Mouse (Mus musculus) midbrain, postnatal 0 days (tissue): ENCODE results near the gene F2r. TPM values are rescaled to one million over a fixed set of nuclear protein-coding genes. Genes with fewer than 3 reads are reported as not detected.

Source experiments
- ATAC-seq: fragments of 200-750 bp; cut with Nextera tagmentation; 2 replicates; pipeline ENCODE4 v1.8.0; 2017; ENCODE audit warnings: moderate number of reproducible peaks, mild to moderate bottlenecking, moderate TSS enrichment, moderate library complexity; ENCODE audit not compliant: low FRiP score
- DNase-seq: peaks from one replicate; pipeline ENCODE4 v3.0.0-alpha.2; 2015; ENCODE audit warnings: low spot score
- H3K27ac ChIP-seq: fragments of 300-500 bp; sonication (generic); 2 replicates; pipeline ENCODE4 v1.5.1; 2014; ENCODE audit warnings: low read depth, mild to moderate bottlenecking, low read length, mixed read lengths
- H3K27me3 ChIP-seq: fragments of 300-500 bp; sonication (generic); 2 replicates; pipeline ENCODE4 v1.6.1; 2014; ENCODE audit warnings: low read length, control low read depth, mixed read lengths; ENCODE audit not compliant: insufficient read depth
- H3K36me3 ChIP-seq: fragments of 300-500 bp; sonication (generic); 2 replicates; pipeline ENCODE4 v1.6.1; 2014; ENCODE audit warnings: low read length, control low read depth, mixed read lengths; ENCODE audit not compliant: insufficient read depth
- H3K4me1 ChIP-seq: fragments of 300-500 bp; sonication (generic); 2 replicates; pipeline ENCODE4 v1.6.1; 2014; ENCODE audit warnings: mild to moderate bottlenecking, control low read depth, antibody characterized with exemption, low read length, mixed read lengths; ENCODE audit not compliant: insufficient read depth
- H3K4me2 ChIP-seq: fragments of 300-500 bp; sonication (generic); 2 replicates; pipeline ENCODE4 v1.6.1; 2014; ENCODE audit warnings: low read depth, mild to moderate bottlenecking, low read length, mixed read lengths; ENCODE audit not compliant: poor library complexity, severe bottlenecking
- H3K4me3 ChIP-seq: fragments of 300-500 bp; sonication (generic); 2 replicates; pipeline ENCODE4 v1.5.1; 2014; ENCODE audit warnings: low read depth, mild to moderate bottlenecking, low read length, moderate library complexity
- H3K9ac ChIP-seq: fragments of 300-500 bp; sonication (generic); replicated peaks from 2 replicates; pipeline ENCODE4 v1.6.1; 2014; ENCODE audit warnings: mild to moderate bottlenecking, low read length, moderate library complexity, mixed read lengths; ENCODE audit not compliant: poor library complexity, severe bottlenecking
- H3K9me3 ChIP-seq: fragments of 300-500 bp; sonication (generic); 2 replicates; pipeline ENCODE4 v1.6.1; 2016; ENCODE audit warnings: low read length, control low read depth
- CTCF ChIP-seq: IDR thresholded peaks from 2 replicates; pipeline ENCODE4 v1.5.1; 2016; ENCODE audit warnings: antibody characterized with exemption, mild to moderate bottlenecking
- WGBS: fragments of 180-500 bp; shearing (Covaris S2); extraction: QIAGEN DNeasy Blood & Tissue Kit; methylation state at CpG from one replicate; pipeline ENCODE4 v1.1.7; 2014; 5-methylcytosine and 5-hydroxymethylcytosine counted together
- polyA plus RNA-seq: library from polyadenylated mRNA; unstranded; fragments of >200 nt; fragmentation: Nextera tagmentation; extraction: Ambion mirVana; gene quantifications from 2 replicates; pipeline ENCODE4 v1.2.1, GENCODE M21; 2015
- total RNA-seq: library from RNA; depleted of rRNA; stranded (reverse); fragments of >200 nt; gene quantifications from 2 replicates; pipeline ENCODE4 v1.2.3, GENCODE M21; 2014

F2r gene
- total and polyA plus RNA-seq, 2 experiments from 2014 or later: 28.8 to 48.3 TPM

DNA sequence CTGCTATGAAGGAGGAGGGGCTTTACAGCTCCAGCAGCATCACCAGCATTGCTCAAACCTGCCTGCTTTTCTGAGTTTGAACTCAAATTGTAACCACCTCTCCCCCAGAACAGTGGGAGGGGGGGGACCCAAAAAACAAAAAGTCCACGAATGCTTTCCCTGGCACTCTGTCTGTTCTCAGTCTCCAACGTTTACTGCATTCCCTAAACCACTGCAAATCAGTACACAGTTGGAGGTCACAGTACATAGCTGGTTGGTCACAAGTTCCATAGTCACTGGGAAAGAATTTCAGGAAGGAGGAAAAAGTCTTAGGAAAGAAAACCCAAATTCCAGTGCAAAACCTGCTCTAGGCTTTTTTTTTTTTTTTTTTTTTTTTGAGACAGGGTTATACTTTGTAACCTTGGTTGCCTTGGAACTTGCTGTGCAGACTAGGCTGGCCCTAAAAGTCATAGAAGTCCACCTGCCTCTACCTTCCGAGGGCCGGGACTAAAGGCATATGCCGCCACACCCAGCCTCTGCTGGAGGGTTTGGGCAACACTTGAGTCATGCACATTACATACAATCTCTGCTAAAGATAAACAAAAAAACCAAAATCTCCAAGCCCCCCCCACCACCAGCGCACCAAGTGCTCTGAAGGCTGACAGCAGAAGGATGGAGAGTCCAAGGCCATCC, 9.7 kb downstream of the F2r start:
- Histone ChIP-seq H3K36me3 (peaks cover 12% of the 10 kb centered on the region), H3K4me3 (no peak overlapping the region), H3K27ac (no peak overlapping the region), H3K9me3 (0 out of 2 replicates have a peak, but pooled peaks cover 3% of the 10 kb centered on the region), H3K4me1 (no peaks in the 10 kb centered on the region), H3K27me3 (no peaks in the 10 kb centered on the region), H3K4me2 (no peak overlapping the region), H3K9ac (no peak overlapping the region)
- TF ChIP-seq CTCF: no peak
- ATAC-seq (no peak), DNase-seq (no peak)
- WGBS: 94% methylated on average over 6 of the region's 6 CpGs

DNA sequence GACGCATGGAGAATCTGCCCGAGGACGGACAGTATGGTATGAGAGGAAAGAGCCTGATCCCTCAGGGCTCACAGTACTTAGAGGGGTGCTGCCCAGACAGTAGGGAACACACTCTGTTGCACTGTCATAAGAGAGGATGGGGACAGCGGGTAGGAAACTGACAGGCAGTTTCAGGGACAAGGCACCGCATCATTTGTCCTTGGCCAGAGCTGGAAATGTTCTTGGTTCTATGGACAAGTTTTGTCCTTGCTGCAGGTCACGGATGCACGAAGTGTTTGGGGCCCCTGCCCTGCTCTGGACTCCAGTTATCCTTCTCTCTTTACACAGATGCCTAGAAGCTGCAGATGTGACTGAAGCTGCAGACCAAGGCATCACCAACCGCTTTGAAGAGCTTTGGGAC, 11.3 kb downstream of the F2r start:
- Histone ChIP-seq H3K4me1 (no peaks in the 10 kb centered on the region), H3K9me3 (0 out of 2 replicates have a peak, but pooled peaks cover 3% of the 10 kb centered on the region), H3K9ac (no peak overlapping the region), H3K4me2 (no peak overlapping the region), H3K27ac (no peak overlapping the region), H3K4me3 (no peak overlapping the region), H3K36me3 (peaks cover 19% of the 10 kb centered on the region), H3K27me3 (no peaks in the 10 kb centered on the region)
- no peak for DNase-seq
- no peak for ATAC-seq
- no peak for TF ChIP-seq CTCF
- WGBS: 98% methylated on average over 8 of the region's 8 CpGs

DNA sequence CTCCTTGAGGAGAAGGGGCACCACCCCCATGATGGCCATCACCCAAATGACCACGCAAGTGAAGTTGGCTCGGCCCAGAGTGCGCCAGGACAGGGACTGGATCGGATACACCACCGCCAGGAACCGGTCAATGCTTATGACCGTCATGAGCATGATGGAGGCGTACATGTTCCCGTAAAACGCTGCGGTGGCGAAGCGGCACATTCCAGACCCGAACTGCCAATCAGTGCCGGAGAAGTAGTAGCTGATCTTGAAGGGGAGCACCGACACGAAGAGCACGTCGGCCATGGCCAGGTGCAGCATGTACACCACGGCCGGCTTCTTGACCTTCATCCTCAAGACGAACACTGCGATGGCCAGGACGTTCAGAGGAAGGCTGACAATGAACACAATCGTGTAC, 14.0 kb downstream of the F2r start:
- TF ChIP-seq CTCF: no peak
- Histone ChIP-seq H3K27me3 (no peaks in the 10 kb centered on the region), H3K4me3 (no peak overlapping the region), H3K4me2 (no peak overlapping the region), H3K9ac (no peak overlapping the region), H3K4me1 (no peaks in the 10 kb centered on the region), H3K36me3 (peaks cover 23% of the 10 kb centered on the region), H3K9me3 (0 out of 2 replicates have a peak, but pooled peaks cover 3% of the 10 kb centered on the region), H3K27ac (no peak overlapping the region)
- DNase-seq (no peak), ATAC-seq (no peak)
- 98% methylated on average over 25 of the region's 25 CpGs for WGBS

DNA sequence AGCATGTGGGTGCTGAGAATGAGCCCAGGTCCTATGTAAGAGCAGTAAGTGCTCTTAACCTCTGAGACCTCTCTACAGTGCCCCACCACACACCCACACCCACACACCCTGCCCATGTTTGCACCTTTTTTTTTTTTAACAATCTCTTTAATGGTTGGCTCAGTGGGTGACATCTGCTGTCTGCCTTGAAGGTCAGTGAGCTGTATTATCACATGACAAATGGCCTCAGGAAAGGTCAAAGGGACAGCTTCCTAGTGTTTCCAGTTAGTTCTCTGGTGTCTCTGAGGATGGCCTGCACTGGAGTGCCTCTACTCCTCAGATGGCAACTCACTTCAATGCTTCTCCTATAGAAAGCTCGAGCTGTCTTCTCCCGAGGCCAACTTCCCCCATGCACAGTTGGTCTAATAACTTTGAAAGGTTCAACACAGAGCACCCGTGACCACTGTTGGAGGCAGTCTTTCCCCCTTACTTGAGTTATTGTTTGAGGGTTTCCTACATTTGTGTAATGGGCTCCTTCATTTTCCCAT, 18.4 kb downstream of the F2r start:
- Histone ChIP-seq H3K36me3 (peaks cover 23% of the 10 kb centered on the region), H3K4me1 (no peaks in the 10 kb centered on the region), H3K9ac (no peak overlapping the region), H3K4me3 (no peak overlapping the region), H3K4me2 (no peak overlapping the region), H3K9me3 (no peaks in the 10 kb centered on the region), H3K27ac (no peak overlapping the region), H3K27me3 (no peaks in the 10 kb centered on the region)
- no peak for ATAC-seq
- 76% methylated on average over 3 of the region's 3 CpGs for WGBS
- no peak for DNase-seq
- no peak for TF ChIP-seq CTCF

DNA sequence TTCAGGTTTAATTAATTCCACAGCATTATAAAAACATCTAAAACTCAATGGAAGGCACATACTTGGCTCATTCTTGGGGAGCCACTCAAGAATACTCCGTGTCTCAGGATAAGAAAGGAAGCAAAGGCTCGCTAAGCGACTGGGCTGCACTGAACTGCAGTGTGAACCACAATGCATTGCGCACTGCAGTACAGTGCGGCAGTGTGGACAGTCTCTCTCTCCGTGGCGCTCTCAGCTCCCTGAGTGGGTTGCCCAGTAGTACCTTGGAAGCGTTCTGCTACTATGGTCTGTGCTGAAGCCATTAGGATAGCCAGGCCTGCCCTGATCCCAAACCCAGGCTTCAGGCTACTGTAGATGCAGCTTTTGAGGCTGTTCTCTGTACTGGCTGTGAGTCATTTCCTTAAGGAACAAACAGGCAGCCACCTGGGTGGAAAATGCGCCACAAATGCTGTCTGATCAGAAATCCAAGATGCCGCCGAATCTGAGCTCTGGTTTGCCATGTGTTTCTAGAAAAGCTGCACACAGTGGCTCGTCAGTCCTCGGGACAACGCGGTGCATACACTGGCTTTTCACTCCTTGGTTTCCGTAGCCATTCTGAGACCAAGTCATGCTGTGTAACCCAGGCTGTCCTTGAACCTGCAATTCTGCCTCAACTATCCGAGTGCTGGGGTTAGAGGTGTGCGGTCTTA, 19.9 kb downstream of the F2r start:
- TF ChIP-seq CTCF: no peak
- H3K9ac ChIP-seq: no peak overlapping the region
- H3K4me1 ChIP-seq: no peaks in the 10 kb centered on the region
- no peak overlapping the region for H3K27ac ChIP-seq
- ATAC-seq: no peak
- DNase-seq: no peak
- no peak overlapping the region for H3K4me2 ChIP-seq
- H3K9me3 ChIP-seq: no peaks in the 10 kb centered on the region
- no peaks in the 10 kb centered on the region for H3K27me3 ChIP-seq
- H3K4me3 ChIP-seq: no peak overlapping the region
- H3K36me3 ChIP-seq: 0 out of 2 replicates have a peak, but pooled peaks cover 10% of the 10 kb centered on the region
- WGBS: 86% methylated on average over 18 of the region's 18 CpGs

DNA sequence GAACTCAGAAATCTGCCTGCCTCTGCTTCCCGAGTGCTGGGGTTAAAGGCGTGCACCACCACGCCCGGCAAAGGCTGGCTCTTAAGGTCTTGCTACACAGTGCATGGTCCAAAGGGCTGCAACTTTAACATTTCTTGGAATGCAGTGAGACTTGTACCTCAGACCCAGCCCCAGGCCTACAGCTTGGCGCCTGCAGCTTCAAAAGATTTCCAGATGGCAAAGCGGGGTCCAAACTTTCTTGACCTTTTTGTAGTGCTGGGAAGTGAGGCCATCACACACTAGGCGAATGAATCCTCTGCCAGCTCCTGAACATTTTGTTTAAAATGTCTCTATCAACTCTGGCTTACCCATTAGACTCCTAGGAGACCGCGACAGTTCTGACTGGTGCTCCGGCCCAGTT, 20.7 kb downstream of the F2r start:
- DNase-seq: no peak
- no peak for ATAC-seq
- H3K27me3 ChIP-seq: no peaks in the 10 kb centered on the region
- TF ChIP-seq CTCF: no peak
- no peak overlapping the region for H3K27ac ChIP-seq
- no peaks in the 10 kb centered on the region for H3K4me1 ChIP-seq
- H3K4me3 ChIP-seq: no peak overlapping the region
- no peak overlapping the region for H3K9ac ChIP-seq
- no peaks in the 10 kb centered on the region for H3K9me3 ChIP-seq
- WGBS: 91% methylated on average over 10 of the region's 10 CpGs
- H3K4me2 ChIP-seq: no peak overlapping the region
- H3K36me3 ChIP-seq: 0 out of 2 replicates have a peak, but pooled peaks cover 7% of the 10 kb centered on the region
